Mouse (Mus musculus): ENCODE results near the gene Heatr6.

GRCm38 (mm10) chr11:83742731-83743355 is 10.7 kb upstream of the Heatr6 start:
- no peak for TF ChIP-seq POLR2A (IDR thresholded peaks at IDR 0.05; ENCODE audit: borderline replicate concordance, low read depth, low read length)
- no peak for TF ChIP-seq CTCF (IDR thresholded peaks at IDR 0.05; ENCODE audit: low read depth, low read length)

All from bone marrow macrophage, adult 2 months (primary cell).